Mouse (Mus musculus) ES-E14 (cell line): ENCODE measurements around the gene Disc1. TPM values are rescaled to one million over a fixed set of nuclear protein-coding genes. Genes with fewer than 3 reads are reported as not detected.

Experiments used
- DNase-seq: peaks from one replicate; pipeline ENCODE4 v3.0.0-alpha.2; 2013; ENCODE audit warnings: low read depth, low spot score
- H3K27ac ChIP-seq: 2 replicates; pipeline ENCODE4 v1.5.1; 2012; ENCODE audit warnings: low read depth, mild to moderate bottlenecking, low read length, moderate library complexity, mixed read lengths; ENCODE audit not compliant: poor library complexity, insufficient read depth, severe bottlenecking
- H3K36me3 ChIP-seq: 2 replicates; pipeline ENCODE4 v1.6.1; 2012; ENCODE audit warnings: mild to moderate bottlenecking, low read length, moderate library complexity, mixed read lengths; ENCODE audit not compliant: control insufficient read depth, poor library complexity, insufficient read depth, severe bottlenecking
- H3K4me1 ChIP-seq, 2 experiments: fragments of 150-350 bp in 1 of 2; sonication (generic) in 1 of 2; 2 replicates each; pipeline ENCODE4 v1.6.1; 2012; ENCODE audit warnings: low read length in 2 of 2, mild to moderate bottlenecking in 1 of 2, mixed read lengths in 1 of 2; ENCODE audit not compliant: control insufficient read depth in 2 of 2, insufficient read depth in 2 of 2, poor library complexity in 1 of 2
- H3K4me3 ChIP-seq, 2 experiments: fragments of 150-350 bp in 1 of 2; sonication (generic) in 1 of 2; 2 replicates each; pipeline ENCODE4 v1.5.1; 2012; ENCODE audit warnings: low read length in 2 of 2, low read depth in 1 of 2, mild to moderate bottlenecking in 1 of 2, mixed read lengths in 1 of 2; ENCODE audit not compliant: insufficient read depth in 1 of 2, poor library complexity in 1 of 2, severe bottlenecking in 1 of 2
- H3K9ac ChIP-seq: 2 replicates; pipeline ENCODE4 v1.6.1; 2012; ENCODE audit warnings: low read depth, mild to moderate bottlenecking, low read length, mixed read lengths; ENCODE audit not compliant: poor library complexity, insufficient read depth, severe bottlenecking
- H3K9me3 ChIP-seq: fragments of 150-350 bp; sonication (generic); 2 replicates; pipeline ENCODE4 v1.6.1; 2012; ENCODE audit warnings: low read depth, mild to moderate bottlenecking, low read length; ENCODE audit not compliant: control insufficient read depth, insufficient read depth
- CHD2 ChIP-seq: IDR thresholded peaks from 2 replicates; pipeline ENCODE4 v1.6.1; 2014; ENCODE audit warnings: mild to moderate bottlenecking, low read depth, low read length, inconsistent platforms
- HCFC1 ChIP-seq: IDR thresholded peaks from 2 replicates; pipeline ENCODE4 v1.6.1; 2012; ENCODE audit warnings: low read length, inconsistent platforms, borderline replicate concordance; ENCODE audit not compliant: insufficient read depth
- MAFK ChIP-seq: IDR thresholded peaks from 2 replicates; pipeline ENCODE4 v1.6.1; 2014; ENCODE audit warnings: mild to moderate bottlenecking, low read depth, low read length, inconsistent platforms; ENCODE audit not compliant: insufficient read depth
- ZC3H11A ChIP-seq: IDR thresholded peaks from 2 replicates; pipeline ENCODE4 v1.6.1; 2012; ENCODE audit warnings: low read depth, mild to moderate bottlenecking, inconsistent platforms, low read length, borderline replicate concordance
- ZNF384 ChIP-seq: IDR thresholded peaks from 2 replicates; pipeline ENCODE4 v1.6.1; 2012; ENCODE audit warnings: low read depth, low read length, inconsistent platforms
- in situ Hi-C, 2 experiments: fragments of 600-800 bp; cut with MboI; formaldehyde crosslinking; loops; one replicate each; pipeline ENCODE4 v1.15.1; 2025; ENCODE audit warnings: low sequenced_read_pairs in 2 of 2, inconsistent platforms in 1 of 2; ENCODE audit not compliant: unreplicated experiment in 2 of 2
- total RNA-seq: library from RNA; depleted of rRNA; stranded (reverse); fragments of 300-350 nt; gene quantifications from 2 replicates; pipeline ENCODE4 v1.2.3, GENCODE M21; 2012

Disc1 gene
- total RNA-seq, 1 experiment, result 2.7 TPM

- no peak for DNase-seq
- Histone ChIP-seq H3K4me1 (no peaks in the 10 kb centered on the region), H3K4me3 (no peak overlapping the region), H3K36me3 (no peaks in the 10 kb centered on the region), H3K9ac (no peak overlapping the region), H3K9me3 (no peaks in the 10 kb centered on the region), H3K27ac (no peak overlapping the region)
- in situ Hi-C loops, result no loop called here
- TF ChIP-seq ZC3H11A, result no peak
- no peak for TF ChIP-seq MAFK
- no peak for TF ChIP-seq CHD2
- no peak for TF ChIP-seq ZNF384
- no peak for TF ChIP-seq HCFC1
Measured at GRCm38 (mm10) chr8:125159387-125159786, 105.4 kb downstream of the Disc1 start.

DNA sequence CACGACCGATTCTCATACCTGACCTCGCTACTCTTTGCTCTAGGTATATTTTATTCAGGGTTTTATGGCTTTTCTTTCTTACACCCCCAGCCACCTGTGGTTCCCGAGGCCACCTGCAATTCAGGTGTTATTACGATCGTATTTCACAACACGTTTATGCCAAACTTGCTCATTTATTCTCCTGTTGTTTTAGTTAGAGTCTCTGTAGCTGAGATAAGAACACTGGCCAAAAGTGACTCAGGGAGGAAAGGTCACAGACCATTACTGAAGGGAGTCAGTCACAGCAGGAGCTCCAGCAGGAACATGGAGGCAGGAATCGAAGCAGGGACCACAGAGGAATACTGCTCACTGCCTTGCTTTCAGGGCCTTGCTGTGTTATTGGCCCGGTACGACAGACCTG lies 109.5 kb downstream of the Disc1 start:
- Histone ChIP-seq H3K36me3 (no peaks in the 10 kb centered on the region), H3K4me3 (no peak overlapping the region), H3K4me1 (no peaks in the 10 kb centered on the region), H3K9me3 (no peaks in the 10 kb centered on the region), H3K9ac (no peak overlapping the region), H3K27ac (no peak overlapping the region; the same call in 1 of the 2 replicates)
- in situ Hi-C loops, result no loop called here
- TF ChIP-seq HCFC1 (no peak), MAFK (no peak), CHD2 (no peak), ZC3H11A (no peak)
- DNase-seq, result no peak

GRCm38 (mm10) chr8:125163906-125164305 lies 109.9 kb downstream of the Disc1 start:
- in situ Hi-C loops, result no loop called here
- Histone ChIP-seq H3K4me1 (no peaks in the 10 kb centered on the region), H3K9me3 (no peaks in the 10 kb centered on the region), H3K9ac (no peak overlapping the region), H3K27ac (no peak overlapping the region), H3K4me3 (no peak overlapping the region), H3K36me3 (no peaks in the 10 kb centered on the region)
- TF ChIP-seq MAFK (no peak), CHD2 (no peak), ZC3H11A (no peak), HCFC1 (no peak), ZNF384 (no peak)
- DNase-seq, result no peak

DNA sequence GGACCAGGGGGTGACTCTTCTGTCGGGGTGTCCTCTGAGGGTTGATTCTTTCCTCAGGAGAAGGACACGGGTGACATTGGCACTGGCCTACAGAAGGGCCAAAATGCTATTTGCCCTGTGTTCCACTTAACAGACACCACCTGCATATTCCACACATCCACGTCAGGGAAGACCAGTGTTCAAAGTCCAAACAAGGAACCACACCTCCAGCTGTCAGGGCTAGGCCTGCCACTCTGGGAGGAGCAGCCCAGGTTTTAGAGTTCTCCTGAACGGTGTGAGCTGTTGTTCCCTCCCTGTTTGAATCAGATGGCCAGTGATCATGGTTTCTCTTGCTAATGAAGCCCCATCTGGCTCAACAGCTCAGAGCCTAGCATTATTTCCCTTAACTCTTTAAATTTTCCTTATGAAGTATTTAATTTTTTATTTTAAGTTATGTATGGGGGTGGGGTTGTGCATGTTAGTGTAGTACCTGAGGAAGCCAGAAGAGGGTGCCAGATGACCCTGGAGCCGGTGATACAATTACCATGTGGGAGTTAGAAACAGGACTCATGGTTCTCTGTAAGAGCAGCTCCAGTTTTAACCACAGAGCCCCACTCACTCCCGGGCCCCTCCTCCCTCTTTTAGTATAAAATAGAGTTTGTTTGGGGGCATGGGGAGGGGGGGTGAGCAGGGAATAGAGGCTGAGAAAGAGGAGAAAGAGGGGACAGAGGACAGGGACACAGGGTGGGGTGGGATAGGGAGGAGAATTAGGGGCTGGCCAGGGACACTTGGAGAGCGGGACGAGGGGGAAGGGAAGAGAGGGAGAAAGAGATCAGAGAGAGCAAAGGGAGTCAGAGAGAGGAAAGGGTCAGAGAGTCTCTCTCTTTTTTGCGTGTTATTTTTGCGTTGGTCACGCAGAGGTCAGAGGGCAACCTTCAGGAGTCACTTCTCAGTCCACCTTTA lies 111.8 kb downstream of the Disc1 start:
- DNase-seq, result peak; percentile 51
- H3K36me3 ChIP-seq, result no peaks in the 10 kb centered on the region
- H3K9me3 ChIP-seq, result no peaks in the 10 kb centered on the region
- no peaks in the 10 kb centered on the region for H3K4me1 ChIP-seq
- no peak overlapping the region for H3K4me3 ChIP-seq
- TF ChIP-seq MAFK, result no peak
- no peak for TF ChIP-seq CHD2
- TF ChIP-seq ZNF384, result no peak
- 0 out of 2 replicates have a peak, but pooled peaks have one; percentile 59 for TF ChIP-seq ZC3H11A
- no peak for TF ChIP-seq HCFC1
- H3K9ac ChIP-seq, result no peak overlapping the region
- H3K27ac ChIP-seq, result no peak overlapping the region
- in situ Hi-C loops, result no loop called here
